Mouse (Mus musculus) lung, postnatal 0 days (tissue): ENCODE results near the gene 4930452B06Rik. TPM values are rescaled to one million over a fixed set of nuclear protein-coding genes. Genes with fewer than 3 reads are reported as not detected.

ENCODE experiments used
- ATAC-seq: fragments of 200-750 bp; cut with Nextera tagmentation; 2 replicates; pipeline ENCODE4 v1.8.0; 2017; ENCODE audit warnings: moderate library complexity
- DNase-seq: peaks from one replicate; pipeline ENCODE4 v3.0.0-alpha.2; 2016; ENCODE audit warnings: low spot score
- H3K27ac ChIP-seq: fragments of 300-500 bp; sonication (generic); 2 replicates; pipeline ENCODE4 v1.5.1; 2014; ENCODE audit warnings: antibody characterized with exemption, mild to moderate bottlenecking, low read length, mixed read lengths
- H3K27me3 ChIP-seq: fragments of 300-500 bp; sonication (generic); replicated peaks from 2 replicates; pipeline ENCODE4 v1.6.1; 2014; ENCODE audit warnings: low read length, mixed read lengths; ENCODE audit not compliant: insufficient read depth
- H3K36me3 ChIP-seq: fragments of 300-500 bp; sonication (generic); 2 replicates; pipeline ENCODE4 v1.6.1; 2014; ENCODE audit warnings: low read length, mixed read lengths; ENCODE audit not compliant: insufficient read depth
- H3K4me1 ChIP-seq: fragments of 300-500 bp; sonication (generic); 2 replicates; pipeline ENCODE4 v1.6.1; 2014; ENCODE audit warnings: antibody characterized with exemption, low read depth, low read length, mixed read lengths; ENCODE audit not compliant: insufficient read depth
- H3K4me2 ChIP-seq: fragments of 300-500 bp; sonication (generic); replicated peaks from 2 replicates; pipeline ENCODE4 v1.6.1; 2014; ENCODE audit warnings: low read depth, mild to moderate bottlenecking, low read length, moderate library complexity, mixed read lengths
- H3K4me3 ChIP-seq: fragments of 300-500 bp; sonication (generic); 2 replicates; pipeline ENCODE4 v1.5.1; 2014; ENCODE audit warnings: low read depth, low read length
- H3K9ac ChIP-seq: fragments of 300-500 bp; sonication (generic); replicated peaks from 2 replicates; pipeline ENCODE4 v1.6.1; 2014; ENCODE audit warnings: low read depth, mild to moderate bottlenecking
- H3K9me3 ChIP-seq: fragments of 300-500 bp; sonication (generic); 2 replicates; pipeline ENCODE4 v1.6.1; 2016; ENCODE audit warnings: low read length, mixed read lengths
- CTCF ChIP-seq: IDR thresholded peaks from 2 replicates; pipeline ENCODE4 v1.5.1; 2016; ENCODE audit warnings: antibody characterized with exemption, mild to moderate bottlenecking
- EP300 ChIP-seq: IDR thresholded peaks from 2 replicates; pipeline ENCODE4 v1.6.1; 2016; ENCODE audit warnings: antibody characterized with exemption, mild to moderate bottlenecking, control low read depth
- WGBS: fragments of 180-500 bp; shearing (Covaris S2); extraction: QIAGEN DNeasy Blood & Tissue Kit; methylation state at CpG from one replicate; pipeline ENCODE4 v1.1.7; 2014; 5-methylcytosine and 5-hydroxymethylcytosine counted together
- polyA plus RNA-seq: library from polyadenylated mRNA; unstranded; fragments of >200 nt; fragmentation: Nextera tagmentation; extraction: Ambion mirVana; gene quantifications from 2 replicates; pipeline ENCODE4 v1.2.1, GENCODE M21; 2015

4930452B06Rik gene
- 2.9 and 3.4 TPM in 2 replicates for polyA plus RNA-seq

DNA sequence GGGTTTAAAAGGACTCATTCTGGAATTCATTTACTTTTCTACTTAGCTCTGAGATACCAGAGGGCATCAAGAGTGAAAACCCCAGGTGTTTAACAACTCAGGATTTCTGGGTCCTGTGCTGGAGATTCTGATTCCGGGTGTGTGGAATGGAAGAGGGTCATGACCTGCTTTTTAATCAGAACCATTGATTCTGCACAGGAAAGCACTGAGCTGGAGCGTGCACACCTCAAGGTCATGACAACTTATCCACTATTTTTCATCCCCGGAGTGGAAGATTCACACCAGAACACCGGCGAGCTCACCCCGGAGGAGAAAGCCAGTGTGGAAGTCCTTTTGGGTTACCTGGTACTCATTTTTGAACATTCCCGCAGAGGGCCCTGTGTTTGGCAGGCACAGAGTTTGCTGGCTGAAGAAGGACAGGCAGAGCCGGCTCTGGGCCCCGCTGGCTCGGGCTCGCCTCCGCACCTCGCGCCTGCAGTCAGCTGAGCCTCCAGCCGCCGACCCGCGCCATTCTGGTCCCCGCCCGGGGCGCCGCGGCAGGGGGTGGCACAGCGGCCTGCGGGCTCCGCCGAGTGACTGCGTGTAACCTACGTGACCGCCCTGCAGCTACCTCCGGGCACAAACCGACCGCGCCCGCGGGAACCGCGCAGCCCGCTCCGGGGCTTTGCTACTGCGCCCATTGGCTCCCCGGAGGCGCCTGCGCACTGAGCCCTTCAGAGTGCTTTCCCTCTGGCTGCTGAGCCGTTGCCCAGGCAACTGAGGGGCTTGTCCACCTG, at the start of gene 4930452B06Rik:
Gene 4930452B06Rik (minus strand): TSS at position 605 of the 776 bp plus-strand sequence.
- Histone ChIP-seq H3K4me2 (peak within 1 kb of the TSS; percentile 79), H3K27ac (no peak within 1 kb of the TSS), H3K9me3 (no peaks in the 10 kb centered on the region), H3K27me3 (no peaks in the 10 kb centered on the region), H3K36me3 (no peaks in the 10 kb centered on the region), H3K9ac (peak within 1 kb of the TSS; percentile 13), H3K4me1 (no peaks in the 10 kb centered on the region), H3K4me3 (peak within 1 kb of the TSS; percentile 43)
- DNase-seq (peak; percentile 81), ATAC-seq (peak; percentile 97)
- WGBS, result under 1% methylated on average over 43 of the region's 45 CpGs
- TF ChIP-seq CTCF, result no peak
- no peak for TF ChIP-seq EP300

DNA sequence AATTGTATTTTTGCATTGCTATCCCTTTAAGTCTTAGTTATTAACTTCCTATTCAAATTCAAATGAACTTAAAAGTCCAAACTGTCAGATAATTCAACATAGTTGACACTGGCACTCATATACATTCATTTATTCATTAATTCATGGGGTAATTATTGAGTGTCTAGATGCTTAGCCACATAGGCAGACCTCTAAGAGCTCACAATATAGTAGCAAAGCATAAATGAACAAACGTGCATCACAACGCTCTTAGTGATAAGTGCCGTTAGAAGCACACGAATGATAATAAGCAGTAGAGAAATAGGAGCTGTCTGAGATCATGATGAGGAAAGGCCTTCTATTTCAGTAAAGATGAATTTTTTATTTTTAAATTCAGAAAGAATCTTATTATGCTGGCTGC, 46.6 kb upstream of the 4930452B06Rik start:
- WGBS, result 90% methylated on average over 4 of the region's 4 CpGs
- H3K9me3 ChIP-seq, result no peaks in the 10 kb centered on the region
- no peaks in the 10 kb centered on the region for H3K27me3 ChIP-seq
- no peak overlapping the region for H3K27ac ChIP-seq
- H3K4me1 ChIP-seq, result no peaks in the 10 kb centered on the region
- no peak for ATAC-seq
- no peak overlapping the region for H3K4me2 ChIP-seq
- DNase-seq, result no peak
- TF ChIP-seq EP300, result no peak
- no peak for TF ChIP-seq CTCF
- H3K36me3 ChIP-seq, result no peaks in the 10 kb centered on the region
- no peak overlapping the region for H3K9ac ChIP-seq
- H3K4me3 ChIP-seq, result no peak overlapping the region

DNA sequence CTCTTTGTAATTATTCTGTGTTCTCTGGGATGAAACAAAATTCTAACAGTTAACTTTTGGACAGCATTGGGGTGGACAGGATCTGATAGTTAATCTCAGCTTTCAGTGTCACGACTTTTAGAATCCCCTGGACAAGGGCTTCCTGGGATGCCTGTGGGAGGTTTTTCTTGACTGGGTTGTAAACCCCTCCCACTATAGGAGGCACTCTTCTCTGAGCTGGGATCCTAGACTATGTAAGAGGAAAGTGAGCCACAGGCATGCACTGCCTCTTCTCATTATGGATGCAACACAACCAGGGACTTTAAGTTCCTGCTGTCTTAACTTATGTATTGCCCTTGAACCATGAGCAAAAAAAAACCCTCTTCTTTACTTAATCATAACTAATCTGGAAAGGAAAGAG, 23.4 kb upstream of the 4930452B06Rik start:
- no peak for ATAC-seq
- 23% methylated on average over 1 of the region's 1 CpGs for WGBS

DNA sequence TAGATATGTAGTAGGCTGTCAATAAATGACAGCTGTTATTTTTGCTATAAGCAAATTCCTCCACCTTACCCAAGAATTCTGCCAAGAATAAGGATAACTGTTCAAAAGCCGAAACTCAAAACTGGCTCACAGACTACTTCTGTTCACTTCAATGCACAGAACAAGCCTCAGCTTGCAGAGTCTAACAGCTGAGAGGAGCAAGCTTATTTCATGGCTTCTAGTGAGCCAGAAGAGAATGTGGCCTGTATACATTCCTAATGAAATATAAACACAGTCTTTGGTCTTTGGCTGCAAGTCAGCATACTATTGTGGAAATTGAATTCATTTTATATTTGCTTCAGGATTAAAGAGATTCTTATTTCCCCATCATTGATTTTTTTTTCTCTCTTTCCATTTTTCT, 22.4 kb upstream of the 4930452B06Rik start:
- no peaks in the 10 kb centered on the region for H3K27me3 ChIP-seq
- H3K27ac ChIP-seq, result no peak overlapping the region
- no peaks in the 10 kb centered on the region for H3K9me3 ChIP-seq
- TF ChIP-seq CTCF (no peak), EP300 (no peak)
- no peaks in the 10 kb centered on the region for H3K36me3 ChIP-seq
- no peak overlapping the region for H3K4me2 ChIP-seq
- WGBS, result 55% methylated on average over 1 of the region's 1 CpGs
- ATAC-seq, result no peak
- H3K4me3 ChIP-seq, result no peak overlapping the region
- H3K9ac ChIP-seq, result no peak overlapping the region
- DNase-seq, result no peak
- H3K4me1 ChIP-seq, result no peaks in the 10 kb centered on the region

More for the DNA sequence above, 23.4 kb upstream of the 4930452B06Rik start:
- TF ChIP-seq EP300 (no peak), CTCF (no peak)
- DNase-seq, result no peak
- Histone ChIP-seq H3K4me1 (no peaks in the 10 kb centered on the region), H3K27ac (no peak overlapping the region), H3K4me3 (no peak overlapping the region), H3K36me3 (no peaks in the 10 kb centered on the region), H3K9ac (no peak overlapping the region), H3K4me2 (no peak overlapping the region), H3K9me3 (no peaks in the 10 kb centered on the region), H3K27me3 (no peaks in the 10 kb centered on the region)

DNA sequence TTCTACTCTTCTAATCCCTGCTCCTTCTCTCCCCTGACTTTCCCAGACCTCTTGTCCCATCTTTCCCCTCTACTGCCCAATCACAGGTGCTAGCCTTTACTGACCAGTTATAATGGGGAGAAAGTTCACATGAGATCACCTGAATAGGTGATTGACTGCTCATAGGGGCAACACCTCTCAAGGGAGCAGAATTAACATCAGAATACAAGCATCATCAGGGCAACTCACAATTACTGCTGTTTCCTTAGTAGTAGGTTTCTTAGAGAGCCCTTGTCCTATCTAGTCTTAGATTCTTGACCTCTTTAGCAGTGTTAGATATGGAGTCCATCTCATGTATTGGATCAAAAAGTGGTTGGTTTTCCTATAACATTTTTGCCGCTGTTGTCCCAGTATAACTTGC, 20.1 kb upstream of the 4930452B06Rik start:
- DNase-seq (no peak), ATAC-seq (no peak)
- no peak overlapping the region for H3K4me3 ChIP-seq
- WGBS, result 86% methylated on average over 1 of the region's 1 CpGs
- H3K36me3 ChIP-seq, result no peaks in the 10 kb centered on the region
- H3K9ac ChIP-seq, result no peak overlapping the region
- H3K4me2 ChIP-seq, result no peak overlapping the region
- no peaks in the 10 kb centered on the region for H3K4me1 ChIP-seq
- no peaks in the 10 kb centered on the region for H3K9me3 ChIP-seq
- TF ChIP-seq CTCF, result no peak
- no peak for TF ChIP-seq EP300
- no peak overlapping the region for H3K27ac ChIP-seq
- no peaks in the 10 kb centered on the region for H3K27me3 ChIP-seq

DNA sequence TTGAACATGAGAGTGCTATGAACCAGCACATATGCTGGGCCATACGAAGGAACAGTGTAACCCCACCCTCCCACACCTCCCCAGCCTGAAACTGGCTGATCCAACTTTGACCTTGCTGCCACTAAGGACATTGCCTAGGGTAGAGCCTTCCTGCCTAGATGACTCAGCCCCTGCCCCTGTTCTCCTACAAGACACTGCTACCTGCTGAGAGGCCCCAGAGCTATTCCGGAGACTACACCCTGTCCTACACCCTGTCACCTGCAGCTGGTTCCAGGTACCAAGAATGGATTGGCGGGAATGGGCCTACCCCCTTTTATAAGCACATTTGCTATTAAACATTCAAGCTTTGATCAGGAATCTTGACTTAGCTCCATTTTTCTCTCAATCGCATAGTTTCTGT, 13.9 kb upstream of the 4930452B06Rik start:
- Histone ChIP-seq H3K9me3 (no peaks in the 10 kb centered on the region), H3K4me3 (no peak overlapping the region), H3K27me3 (no peaks in the 10 kb centered on the region), H3K36me3 (no peaks in the 10 kb centered on the region), H3K27ac (no peak overlapping the region), H3K9ac (no peak overlapping the region), H3K4me1 (no peaks in the 10 kb centered on the region), H3K4me2 (no peak overlapping the region)
- DNase-seq (no peak), ATAC-seq (no peak)
- 94% methylated on average over 4 of the region's 4 CpGs for WGBS
- TF ChIP-seq EP300, result no peak
- no peak for TF ChIP-seq CTCF

DNA sequence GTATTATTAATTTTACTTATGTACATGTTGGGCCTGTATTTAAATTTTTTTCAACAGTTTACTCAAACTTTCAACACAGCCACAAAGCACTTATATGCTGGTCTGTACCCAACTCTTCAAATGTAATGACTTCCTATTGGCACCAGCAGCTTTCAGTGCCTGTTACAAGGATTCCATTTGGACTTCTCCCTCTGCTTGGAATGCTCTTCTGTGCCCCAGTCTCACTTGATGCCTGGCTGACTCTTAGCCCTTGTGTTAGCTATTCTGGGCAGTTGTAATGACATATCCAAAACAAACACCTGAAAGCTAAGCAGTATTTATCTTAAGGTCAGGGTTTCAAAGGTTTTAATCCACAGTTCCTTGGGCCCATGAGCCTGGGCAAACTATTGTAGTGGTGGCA, 5.7 kb downstream of the 4930452B06Rik start:
- H3K27me3 ChIP-seq, result no peaks in the 10 kb centered on the region
- no peaks in the 10 kb centered on the region for H3K9me3 ChIP-seq
- no peak overlapping the region for H3K4me3 ChIP-seq
- no peak overlapping the region for H3K4me2 ChIP-seq
- H3K4me1 ChIP-seq, result no peaks in the 10 kb centered on the region
- H3K27ac ChIP-seq, result no peak overlapping the region
- DNase-seq (peak; percentile 89), ATAC-seq (peak; percentile 97)
- no peak overlapping the region for H3K9ac ChIP-seq
- H3K36me3 ChIP-seq, result no peaks in the 10 kb centered on the region
- TF ChIP-seq EP300 (peak; percentile 68; the same call in 1 of the 2 replicates), CTCF (no peak)
